Mouse (Mus musculus): Measurements from ENCODE around the gene Zc3h10. TPM values are rescaled to one million over a fixed set of nuclear protein-coding genes. Genes with fewer than 3 reads are reported as not detected.
A peak's percentile ranks its signal among the peaks of the same experiment; 100 is the strongest.

Gene Zc3h10
- polyA plus RNA-seq, 1 experiment from 2014 or later, result 16.6 TPM

DNA sequence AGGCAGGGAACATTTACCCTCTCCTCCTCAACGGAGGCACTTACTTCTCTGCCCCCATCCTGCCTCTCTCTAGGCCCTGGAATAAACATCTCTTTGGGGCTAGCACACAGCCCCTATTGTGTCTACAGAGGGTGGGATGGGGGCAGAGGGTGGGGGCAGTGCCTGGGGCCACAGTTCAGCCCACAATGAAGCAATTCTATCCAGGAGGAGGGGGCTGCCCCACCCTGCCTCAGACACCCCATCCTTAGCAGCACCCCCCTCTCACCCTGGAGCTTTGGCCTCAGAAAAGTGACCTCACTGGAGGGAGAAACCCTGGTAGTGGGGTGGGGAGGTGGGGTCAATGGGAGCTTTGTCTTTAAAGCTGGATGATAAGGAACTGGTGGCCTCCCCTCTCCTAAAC is 39.0 kb upstream of the Zc3h10 start:
- no peak for ATAC-seq (ENCODE audit: low FRiP score, low TSS enrichment)
- no peaks in the 10 kb centered on the region for H3K9me3 ChIP-seq (ENCODE audit: low read length)
- WGBS, result 0% methylated on average over 1 of the region's 1 CpGs
- H3K9ac ChIP-seq (replicated peaks; ENCODE audit: low read length), result no peak overlapping the region
- peaks cover 23% of the 10 kb centered on the region for H3K4me1 ChIP-seq (ENCODE audit: insufficient read depth, low read length)
- 0 out of 2 replicates have a peak, but pooled peaks cover 2% of the 10 kb centered on the region for H3K36me3 ChIP-seq (ENCODE audit: insufficient read depth, low read length)
- no peak overlapping the region for H3K27ac ChIP-seq (ENCODE audit: low read length)
- H3K4me2 ChIP-seq (replicated peaks; ENCODE audit: low read depth, low read length), result no peak overlapping the region
- H3K27me3 ChIP-seq (ENCODE audit: insufficient read depth, low read length), result peaks cover 19% of the 10 kb centered on the region
- H3K4me3 ChIP-seq (ENCODE audit: low read length), result no peak overlapping the region

DNA sequence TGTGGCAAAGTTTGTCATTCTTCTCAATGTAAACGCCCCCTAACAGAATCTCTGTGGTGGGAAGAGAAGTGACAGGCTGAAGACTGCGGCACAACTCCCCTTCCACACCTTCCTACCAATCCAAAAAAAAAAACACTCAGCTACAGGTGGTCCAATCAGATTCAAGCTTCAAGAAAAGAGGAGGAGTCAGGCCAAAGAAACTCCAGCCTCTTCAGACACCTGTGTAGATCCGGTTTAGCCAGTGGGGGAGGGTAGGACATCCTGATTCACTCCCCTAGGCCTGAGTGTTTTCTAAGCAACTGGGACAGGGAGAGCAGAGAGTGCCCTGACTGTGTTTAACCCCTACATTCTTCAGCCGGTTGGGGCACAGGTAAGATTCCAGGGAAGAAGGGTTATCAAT is 36.8 kb upstream of the Zc3h10 start:
- Histone ChIP-seq H3K4me2 (replicated peaks; ENCODE audit: low read depth, low read length) (peak overlapping the region; percentile 35), H3K27me3 (ENCODE audit: insufficient read depth, low read length) (peaks cover 16% of the 10 kb centered on the region), H3K4me3 (ENCODE audit: low read length) (peak overlapping the region; percentile 14; the same call in 1 of the 2 replicates), H3K4me1 (ENCODE audit: insufficient read depth, low read length) (peaks cover 16% of the 10 kb centered on the region), H3K9me3 (ENCODE audit: low read length) (no peaks in the 10 kb centered on the region), H3K9ac (replicated peaks; ENCODE audit: low read length) (0 out of 2 replicates have a peak overlapping the region, but pooled peaks have one; percentile 17), H3K36me3 (ENCODE audit: insufficient read depth, low read length) (0 out of 2 replicates have a peak, but pooled peaks cover 4% of the 10 kb centered on the region), H3K27ac (ENCODE audit: low read length) (peak overlapping the region; percentile 36)
- 8% methylated on average over 4 of the region's 4 CpGs for WGBS
- no peak for ATAC-seq (ENCODE audit: low FRiP score, low TSS enrichment)

DNA sequence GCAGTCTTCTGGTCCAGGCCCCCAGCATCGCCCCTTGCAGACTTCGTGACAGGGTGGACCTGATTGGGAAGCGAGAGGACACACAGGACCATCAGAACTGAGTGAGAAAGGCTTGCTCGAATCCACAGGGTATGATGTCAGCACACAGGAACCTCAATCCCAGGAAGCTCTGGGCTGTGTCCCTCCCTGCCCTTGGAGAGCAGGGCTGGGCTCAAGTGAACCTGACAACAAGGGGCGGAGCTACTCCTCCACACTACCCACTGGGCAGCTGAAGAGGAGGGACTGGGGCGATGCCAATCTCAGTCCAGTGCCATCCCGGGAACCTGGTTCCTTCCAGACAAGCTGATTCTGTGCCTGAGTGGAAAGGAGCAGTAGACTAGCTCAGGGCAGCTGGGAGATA is 36.1 kb upstream of the Zc3h10 start:
- peak overlapping the region; percentile 41 for H3K9ac ChIP-seq (replicated peaks; ENCODE audit: low read length)
- peak; percentile 85 for ATAC-seq (ENCODE audit: low FRiP score, low TSS enrichment)
- 0 out of 2 replicates have a peak, but pooled peaks cover 4% of the 10 kb centered on the region for H3K36me3 ChIP-seq (ENCODE audit: insufficient read depth, low read length)
- peak overlapping the region; percentile 35 for H3K4me2 ChIP-seq (replicated peaks; ENCODE audit: low read depth, low read length)
- peak overlapping the region; percentile 36 for H3K27ac ChIP-seq (ENCODE audit: low read length)
- H3K4me1 ChIP-seq (ENCODE audit: insufficient read depth, low read length), result peaks cover 16% of the 10 kb centered on the region
- no peaks in the 10 kb centered on the region for H3K9me3 ChIP-seq (ENCODE audit: low read length)
- WGBS, result 25% methylated on average over 7 of the region's 7 CpGs
- peak overlapping the region; percentile 8; the same call in 1 of the 2 replicates for H3K4me3 ChIP-seq (ENCODE audit: low read length)
- H3K27me3 ChIP-seq (ENCODE audit: insufficient read depth, low read length), result peaks cover 9% of the 10 kb centered on the region

DNA sequence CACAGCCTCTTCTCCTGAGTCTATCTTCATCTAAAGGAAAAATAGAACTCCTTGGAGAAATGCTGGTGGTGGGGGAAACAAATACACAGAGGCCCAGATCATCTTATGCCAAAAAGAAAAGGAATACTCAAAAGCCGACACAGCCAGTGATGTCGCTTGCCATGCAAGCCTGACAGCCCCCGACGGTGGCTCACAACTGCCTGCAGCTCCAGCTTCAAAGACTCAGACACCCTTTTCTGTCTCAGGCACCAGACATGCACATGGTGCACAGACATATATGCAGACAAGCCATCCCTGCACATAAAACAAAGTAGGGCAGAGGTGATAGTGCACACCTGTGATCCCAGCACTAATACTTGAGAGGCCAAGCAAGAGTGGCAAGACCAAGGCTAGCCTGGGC is 32.2 kb upstream of the Zc3h10 start:
- Histone ChIP-seq H3K9ac (replicated peaks; ENCODE audit: low read length) (no peak overlapping the region), H3K27ac (ENCODE audit: low read length) (no peak overlapping the region), H3K4me2 (replicated peaks; ENCODE audit: low read depth, low read length) (no peak overlapping the region), H3K9me3 (ENCODE audit: low read length) (no peaks in the 10 kb centered on the region; the same call in 1 of the 2 replicates), H3K4me3 (ENCODE audit: low read length) (no peak overlapping the region), H3K4me1 (ENCODE audit: insufficient read depth, low read length) (peaks cover 16% of the 10 kb centered on the region), H3K36me3 (ENCODE audit: insufficient read depth, low read length) (peaks cover 14% of the 10 kb centered on the region; the same call in 1 of the 2 replicates), H3K27me3 (ENCODE audit: insufficient read depth, low read length) (no peaks in the 10 kb centered on the region)
- ATAC-seq (ENCODE audit: low FRiP score, low TSS enrichment), result no peak
- 80% methylated on average over 4 of the region's 4 CpGs for WGBS

DNA sequence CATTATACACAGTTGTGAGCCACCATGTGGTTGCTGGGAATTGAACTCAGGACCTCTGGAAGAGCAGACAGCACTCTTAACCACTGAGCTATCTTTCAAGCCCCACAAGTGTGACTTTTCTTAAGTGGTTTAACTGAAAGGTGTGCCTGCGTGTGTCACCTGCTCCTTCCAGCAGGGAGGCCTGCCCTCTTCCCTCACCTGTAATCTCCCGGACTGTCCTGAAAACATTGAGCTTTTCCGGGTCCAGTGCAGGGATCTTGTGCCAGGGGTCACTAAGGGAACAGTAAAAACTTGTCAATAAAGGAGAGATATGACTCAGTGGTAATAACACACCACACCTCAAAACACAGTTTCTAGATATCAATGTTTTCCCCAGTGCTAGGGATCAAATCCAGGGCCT is 31.7 kb upstream of the Zc3h10 start:
- H3K4me3 ChIP-seq (ENCODE audit: low read length), result no peak overlapping the region
- peaks cover 14% of the 10 kb centered on the region; the same call in 1 of the 2 replicates for H3K36me3 ChIP-seq (ENCODE audit: insufficient read depth, low read length)
- ATAC-seq (ENCODE audit: low FRiP score, low TSS enrichment), result no peak
- H3K27ac ChIP-seq (ENCODE audit: low read length), result no peak overlapping the region
- peaks cover 12% of the 10 kb centered on the region for H3K4me1 ChIP-seq (ENCODE audit: insufficient read depth, low read length)
- no peak overlapping the region for H3K4me2 ChIP-seq (replicated peaks; ENCODE audit: low read depth, low read length)
- no peak overlapping the region for H3K9ac ChIP-seq (replicated peaks; ENCODE audit: low read length)
- no peaks in the 10 kb centered on the region; the same call in 1 of the 2 replicates for H3K9me3 ChIP-seq (ENCODE audit: low read length)
- no peaks in the 10 kb centered on the region for H3K27me3 ChIP-seq (ENCODE audit: insufficient read depth, low read length)
- WGBS, result 82% methylated on average over 3 of the region's 3 CpGs

DNA sequence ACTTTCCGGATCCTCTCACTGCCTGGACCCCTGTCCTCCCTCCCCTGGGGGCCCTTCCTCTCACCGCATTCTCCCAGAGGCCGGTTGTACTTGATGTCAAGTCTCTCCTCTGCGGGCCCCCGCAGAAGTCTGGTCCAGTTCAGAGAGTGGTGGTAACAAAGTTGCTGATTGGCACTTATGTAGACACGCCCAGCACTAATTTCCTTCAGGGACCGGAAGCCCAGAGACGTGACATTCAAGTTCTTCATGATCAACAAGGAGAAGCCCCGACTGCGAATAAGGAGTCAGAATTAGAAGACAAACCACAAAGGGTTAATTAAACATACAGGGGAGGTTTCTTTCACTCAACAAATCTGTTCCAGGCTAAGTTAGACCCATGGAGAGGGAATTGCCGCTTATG is 30.8 kb upstream of the Zc3h10 start:
- Histone ChIP-seq H3K9me3 (ENCODE audit: low read length) (no peaks in the 10 kb centered on the region; the same call in 1 of the 2 replicates), H3K4me3 (ENCODE audit: low read length) (no peak overlapping the region), H3K4me1 (ENCODE audit: insufficient read depth, low read length) (peaks cover 3% of the 10 kb centered on the region; the same call in 1 of the 2 replicates), H3K27ac (ENCODE audit: low read length) (no peak overlapping the region), H3K36me3 (ENCODE audit: insufficient read depth, low read length) (peaks cover 14% of the 10 kb centered on the region; the same call in 1 of the 2 replicates), H3K4me2 (replicated peaks; ENCODE audit: low read depth, low read length) (no peak overlapping the region), H3K27me3 (ENCODE audit: insufficient read depth, low read length) (no peaks in the 10 kb centered on the region), H3K9ac (replicated peaks; ENCODE audit: low read length) (no peak overlapping the region)
- 70% methylated on average over 11 of the region's 11 CpGs for WGBS
- ATAC-seq (ENCODE audit: low FRiP score, low TSS enrichment), result no peak

DNA sequence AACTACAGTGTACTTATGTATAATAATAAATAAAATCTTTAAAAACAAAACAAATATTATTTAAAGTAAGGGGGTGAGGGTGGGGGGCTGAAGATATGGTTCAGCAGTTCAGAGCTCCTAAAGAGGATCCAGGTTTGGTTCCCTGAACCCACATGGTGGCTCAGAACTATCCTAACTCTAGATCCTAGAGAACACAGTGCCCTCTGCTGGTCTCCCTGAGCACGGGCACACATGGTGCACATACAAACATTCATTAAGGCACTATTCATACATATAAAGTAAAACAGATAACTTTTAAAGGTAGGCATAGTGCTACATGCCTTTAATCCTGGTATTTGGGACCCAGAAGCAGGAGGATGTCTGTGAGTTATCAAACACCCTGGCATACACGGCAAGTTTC is 27.5 kb upstream of the Zc3h10 start:
- H3K27me3 ChIP-seq (ENCODE audit: insufficient read depth, low read length), result no peaks in the 10 kb centered on the region
- no peaks in the 10 kb centered on the region for H3K4me1 ChIP-seq (ENCODE audit: insufficient read depth, low read length)
- H3K9me3 ChIP-seq (ENCODE audit: low read length), result no peaks in the 10 kb centered on the region; the same call in 1 of the 2 replicates
- H3K27ac ChIP-seq (ENCODE audit: low read length), result no peak overlapping the region
- ATAC-seq (ENCODE audit: low FRiP score, low TSS enrichment), result no peak
- 93% methylated on average over 2 of the region's 2 CpGs for WGBS
- no peak overlapping the region for H3K9ac ChIP-seq (replicated peaks; ENCODE audit: low read length)
- no peak overlapping the region for H3K4me2 ChIP-seq (replicated peaks; ENCODE audit: low read depth, low read length)
- no peak overlapping the region for H3K4me3 ChIP-seq (ENCODE audit: low read length)
- peaks cover 10% of the 10 kb centered on the region; the same call in 1 of the 2 replicates for H3K36me3 ChIP-seq (ENCODE audit: insufficient read depth, low read length)

DNA sequence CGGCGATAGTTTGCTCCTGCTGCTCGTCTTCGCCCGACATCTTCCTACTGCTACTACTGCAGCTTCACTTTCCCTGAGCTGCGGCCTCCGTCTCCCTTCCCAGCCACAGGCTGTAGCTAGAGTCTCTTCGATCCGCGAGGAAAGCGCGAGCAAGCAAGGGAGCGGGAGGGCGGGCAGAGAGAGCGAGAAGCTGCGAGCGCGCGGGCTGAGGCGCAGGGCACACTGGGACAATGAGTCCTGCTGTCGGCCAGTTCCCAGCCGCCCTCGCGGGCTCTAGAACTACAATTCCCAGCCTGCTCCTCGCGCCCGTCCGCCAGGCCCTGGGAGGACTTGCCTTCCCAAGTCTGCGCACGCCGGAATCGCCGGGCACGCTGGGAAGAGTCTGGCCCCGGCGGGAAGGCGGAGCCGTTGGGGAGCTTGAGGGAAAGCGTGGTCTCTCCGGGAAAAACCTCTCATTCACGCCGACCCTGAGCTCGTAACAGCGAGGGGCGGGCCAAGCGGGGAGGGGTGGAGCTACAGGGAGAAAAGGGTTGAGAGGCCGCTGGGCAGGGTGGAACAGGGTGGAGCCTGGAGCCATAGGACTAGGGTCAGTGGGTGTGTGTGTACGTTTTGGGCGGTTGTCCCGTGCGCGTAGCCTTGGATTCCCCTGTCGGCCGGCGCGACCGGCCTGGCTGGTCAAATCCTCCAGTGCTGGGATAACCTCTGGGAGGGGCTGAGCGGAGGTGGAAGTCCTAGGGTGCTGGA is 18.4 kb upstream of the Zc3h10 start, which contains the start of gene Pa2g4:
TSS of gene Pa2g4 (minus strand) at position 200 of the 744 bp plus-strand sequence.
- Histone ChIP-seq H3K4me3 (ENCODE audit: low read length) (peak within 1 kb of the TSS; percentile 88), H3K36me3 (ENCODE audit: insufficient read depth, low read length) (peaks cover 24% of the 10 kb centered on the region), H3K27me3 (ENCODE audit: insufficient read depth, low read length) (no peaks in the 10 kb centered on the region), H3K9me3 (ENCODE audit: low read length) (no peaks in the 10 kb centered on the region), H3K4me2 (replicated peaks; ENCODE audit: low read depth, low read length) (peak within 1 kb of the TSS; percentile 91), H3K9ac (replicated peaks; ENCODE audit: low read length) (peak within 1 kb of the TSS; percentile 95), H3K4me1 (ENCODE audit: insufficient read depth, low read length) (peaks cover 19% of the 10 kb centered on the region), H3K27ac (ENCODE audit: low read length) (peak within 1 kb of the TSS; percentile 96)
- under 1% methylated on average over 58 of the region's 58 CpGs for WGBS
- ATAC-seq (ENCODE audit: low FRiP score, low TSS enrichment), result peak; percentile 99

DNA sequence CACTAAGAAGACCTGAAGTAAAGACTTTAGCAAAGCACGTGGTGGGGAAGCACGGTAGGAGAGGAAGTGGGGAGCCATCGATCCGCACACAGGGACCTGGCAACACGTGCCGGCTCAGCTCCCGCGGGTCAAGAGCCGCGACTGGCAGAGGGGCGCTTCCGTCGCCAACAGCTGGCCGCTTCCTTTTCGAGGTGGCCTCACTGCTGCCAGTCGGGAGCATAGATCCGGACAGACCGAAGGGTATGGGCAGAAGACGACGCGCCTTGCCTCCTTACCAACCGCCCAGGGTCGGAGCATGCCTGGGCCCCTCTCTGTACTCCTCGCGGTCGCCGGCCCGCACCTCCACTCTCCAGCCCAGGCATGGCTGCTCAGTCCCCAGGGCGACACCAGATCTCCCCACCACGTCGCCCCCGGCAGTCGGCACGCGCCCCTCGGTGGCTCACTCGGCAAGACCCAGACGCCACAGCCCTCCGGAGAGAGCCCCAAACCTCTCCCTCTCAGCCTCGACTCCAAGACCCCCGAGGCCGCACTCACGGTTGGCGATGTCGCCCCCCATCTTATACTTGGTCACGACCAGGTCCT is 17.7 kb upstream of the Zc3h10 start:
- peak overlapping the region; percentile 95 for H3K9ac ChIP-seq (replicated peaks; ENCODE audit: low read length)
- peak overlapping the region; percentile 96 for H3K27ac ChIP-seq (ENCODE audit: low read length)
- H3K4me3 ChIP-seq (ENCODE audit: low read length), result peak overlapping the region; percentile 88
- peak; percentile 28 for ATAC-seq (ENCODE audit: low FRiP score, low TSS enrichment)
- H3K36me3 ChIP-seq (ENCODE audit: insufficient read depth, low read length), result peaks cover 30% of the 10 kb centered on the region
- no peaks in the 10 kb centered on the region for H3K27me3 ChIP-seq (ENCODE audit: insufficient read depth, low read length)
- H3K4me2 ChIP-seq (replicated peaks; ENCODE audit: low read depth, low read length), result peak overlapping the region; percentile 91
- H3K4me1 ChIP-seq (ENCODE audit: insufficient read depth, low read length), result peaks cover 19% of the 10 kb centered on the region
- 0% methylated on average over 35 of the region's 46 CpGs for WGBS
- no peaks in the 10 kb centered on the region for H3K9me3 ChIP-seq (ENCODE audit: low read length)

DNA sequence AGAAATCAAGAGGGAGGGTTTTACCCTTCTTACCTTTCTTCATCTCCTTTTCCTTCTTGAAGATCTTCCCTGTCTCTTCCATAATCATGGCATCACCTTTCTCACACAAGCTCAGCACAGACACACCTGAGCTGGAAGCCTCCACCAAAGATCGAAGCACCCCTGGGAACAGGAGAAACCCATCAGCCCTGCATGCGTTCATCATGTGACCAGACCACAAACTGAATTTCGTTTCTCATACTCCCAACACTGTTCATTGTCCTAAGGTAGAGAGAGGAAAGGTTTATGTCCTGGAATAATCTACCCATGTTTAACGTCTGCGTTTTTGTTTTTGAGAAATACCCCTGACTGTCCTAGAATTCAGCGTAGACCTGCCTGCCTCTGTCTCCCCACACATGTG is 16.0 kb upstream of the Zc3h10 start:
- Histone ChIP-seq H3K4me1 (ENCODE audit: insufficient read depth, low read length) (peaks cover 19% of the 10 kb centered on the region), H3K27ac (ENCODE audit: low read length) (no peak overlapping the region), H3K4me3 (ENCODE audit: low read length) (no peak overlapping the region), H3K27me3 (ENCODE audit: insufficient read depth, low read length) (no peaks in the 10 kb centered on the region), H3K36me3 (ENCODE audit: insufficient read depth, low read length) (peaks cover 44% of the 10 kb centered on the region), H3K9ac (replicated peaks; ENCODE audit: low read length) (no peak overlapping the region), H3K4me2 (replicated peaks; ENCODE audit: low read depth, low read length) (no peak overlapping the region), H3K9me3 (ENCODE audit: low read length) (no peaks in the 10 kb centered on the region)
- 82% methylated on average over 6 of the region's 6 CpGs for WGBS
- no peak for ATAC-seq (ENCODE audit: low FRiP score, low TSS enrichment)

Measured in kidney, embryonic 16.5 days (tissue).